Mouse (Mus musculus) hindbrain, embryonic 11.5 days (tissue): Measurements from ENCODE around the gene Zc3h18. TPM values are rescaled to one million over a fixed set of nuclear protein-coding genes. Genes with fewer than 3 reads are reported as not detected.

ENCODE experiments used
- ATAC-seq: fragments of 200-750 bp; cut with Nextera tagmentation; 2 replicates; pipeline ENCODE4 v1.8.0; 2017; ENCODE audit warnings: mild to moderate bottlenecking, moderate TSS enrichment, moderate library complexity; ENCODE audit not compliant: low FRiP score
- DNase-seq: peaks from one replicate; pipeline ENCODE4 v3.0.0-alpha.2; 2015; ENCODE audit warnings: low spot score
- H3K27ac ChIP-seq: fragments of 300-500 bp; sonication (generic); 2 replicates; pipeline ENCODE4 v1.5.1; 2014; ENCODE audit warnings: mild to moderate bottlenecking, low read depth, low read length
- H3K27me3 ChIP-seq: fragments of 300-500 bp; sonication (generic); 2 replicates; pipeline ENCODE4 v1.6.1; 2014; ENCODE audit warnings: mild to moderate bottlenecking, low read length, moderate library complexity, mixed read lengths; ENCODE audit not compliant: control insufficient read depth, insufficient read depth
- H3K36me3 ChIP-seq: fragments of 300-500 bp; sonication (generic); 2 replicates; pipeline ENCODE4 v1.6.1; 2014; ENCODE audit warnings: mild to moderate bottlenecking, low read length, moderate library complexity, mixed read lengths; ENCODE audit not compliant: control insufficient read depth, insufficient read depth
- H3K4me1 ChIP-seq: fragments of 300-500 bp; sonication (generic); replicated peaks from 2 replicates; pipeline ENCODE4 v1.6.1; 2014; ENCODE audit warnings: low read length, mixed read lengths; ENCODE audit not compliant: control insufficient read depth, insufficient read depth
- H3K4me2 ChIP-seq: fragments of 300-500 bp; sonication (generic); replicated peaks from 2 replicates; pipeline ENCODE4 v1.6.1; 2014; ENCODE audit warnings: mild to moderate bottlenecking, low read depth, low read length
- H3K4me3 ChIP-seq: fragments of 300-500 bp; sonication (generic); 2 replicates; pipeline ENCODE4 v1.5.1; 2014; ENCODE audit warnings: low read depth, low read length
- H3K9ac ChIP-seq: fragments of 300-500 bp; sonication (generic); 2 replicates; pipeline ENCODE4 v1.6.1; 2014; ENCODE audit warnings: low read depth, low read length
- H3K9me3 ChIP-seq: fragments of 300-500 bp; sonication (generic); 2 replicates; pipeline ENCODE4 v1.6.1; 2016; ENCODE audit warnings: low read length; ENCODE audit not compliant: control insufficient read depth
- WGBS: fragments of 180-500 bp; shearing (Covaris S2); extraction: QIAGEN DNeasy Blood & Tissue Kit; methylation state at CpG from one replicate; pipeline ENCODE4 v1.1.7; 2014; 5-methylcytosine and 5-hydroxymethylcytosine counted together
- polyA plus RNA-seq: library from polyadenylated mRNA; unstranded; fragments of >200 nt; fragmentation: Nextera tagmentation; extraction: Ambion mirVana; gene quantifications from 2 replicates; pipeline ENCODE4 v1.2.1, GENCODE M21; 2014

Zc3h18 gene
- polyA plus RNA-seq, 1 experiment from 2014 or later: 38.4 TPM

DNA sequence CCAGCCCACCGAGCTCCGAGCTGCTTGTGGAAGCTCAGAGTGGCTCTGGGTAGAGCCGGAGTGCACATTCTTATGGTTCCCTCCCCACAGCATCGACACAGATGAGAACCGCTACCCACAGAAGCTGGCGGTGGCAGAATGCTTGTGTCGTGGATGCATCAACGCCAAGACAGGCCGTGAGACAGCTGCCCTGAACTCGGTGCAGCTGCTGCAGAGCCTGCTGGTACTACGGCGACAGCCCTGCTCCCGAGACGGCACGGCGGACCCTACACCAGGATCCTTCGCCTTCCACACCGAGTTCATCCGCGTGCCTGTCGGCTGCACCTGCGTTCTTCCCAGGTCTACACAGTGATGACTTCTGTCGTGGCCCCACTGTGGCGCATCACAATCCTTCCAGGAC lies 46.8 kb downstream of the Zc3h18 start:
- Histone ChIP-seq H3K9ac (no peak overlapping the region), H3K36me3 (no peaks in the 10 kb centered on the region; the same call in 1 of the 2 replicates), H3K27ac (no peak overlapping the region), H3K4me2 (no peak overlapping the region), H3K4me3 (no peak overlapping the region), H3K27me3 (no peaks in the 10 kb centered on the region), H3K4me1 (no peaks in the 10 kb centered on the region), H3K9me3 (no peaks in the 10 kb centered on the region)
- ATAC-seq (no peak), DNase-seq (no peak)
- WGBS: 89% methylated on average over 24 of the region's 24 CpGs

DNA sequence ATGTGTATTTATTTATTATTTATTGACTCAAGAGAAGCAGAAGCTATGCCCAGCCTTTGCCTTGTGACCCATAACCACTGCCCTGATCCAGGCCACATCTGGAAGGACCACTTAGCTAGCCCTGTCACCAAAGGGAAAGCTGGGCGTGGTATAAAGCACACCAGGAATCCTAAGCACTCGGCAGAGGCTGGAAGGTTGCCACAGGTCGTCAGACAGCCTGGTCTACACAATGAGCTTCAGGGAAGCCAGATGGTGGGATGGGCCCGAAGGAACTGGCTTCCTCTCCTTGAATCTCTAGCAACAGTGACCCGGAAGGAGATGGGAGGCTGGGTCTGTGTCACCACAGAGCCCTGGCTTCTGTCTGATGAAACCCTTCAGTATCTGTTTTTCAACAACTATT lies 47.2 kb downstream of the Zc3h18 start:
- H3K27ac ChIP-seq: no peak overlapping the region
- DNase-seq (no peak), ATAC-seq (no peak)
- H3K4me3 ChIP-seq: no peak overlapping the region
- WGBS: 57% methylated on average over 5 of the region's 5 CpGs
- no peak overlapping the region for H3K9ac ChIP-seq
- H3K36me3 ChIP-seq: no peaks in the 10 kb centered on the region
- H3K4me1 ChIP-seq: no peaks in the 10 kb centered on the region
- no peaks in the 10 kb centered on the region for H3K9me3 ChIP-seq
- H3K27me3 ChIP-seq: no peaks in the 10 kb centered on the region
- no peak overlapping the region for H3K4me2 ChIP-seq

DNA sequence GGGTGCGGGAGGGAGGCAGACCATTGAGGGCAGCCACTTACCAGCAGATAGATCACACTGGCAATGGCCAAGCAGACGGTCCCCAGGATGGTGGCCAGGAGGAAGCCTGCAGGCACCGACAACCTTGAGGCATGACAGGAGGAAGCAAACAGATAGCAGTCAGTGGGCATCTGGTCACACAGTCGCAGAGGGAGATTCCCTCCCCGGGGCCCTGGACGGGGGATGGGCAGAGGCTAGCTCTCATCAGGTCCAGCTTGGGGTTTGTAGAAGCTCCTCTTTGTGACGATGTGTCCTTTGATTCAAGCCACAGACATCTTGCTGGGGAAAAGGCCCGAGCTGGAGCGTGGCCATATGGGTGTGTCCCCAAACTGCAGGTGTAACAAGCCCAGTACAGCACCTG lies 49.7 kb downstream of the Zc3h18 start:
- Histone ChIP-seq H3K4me3 (no peak overlapping the region), H3K4me2 (no peak overlapping the region), H3K36me3 (no peaks in the 10 kb centered on the region), H3K9me3 (no peaks in the 10 kb centered on the region), H3K9ac (no peak overlapping the region), H3K27ac (no peak overlapping the region), H3K4me1 (no peaks in the 10 kb centered on the region), H3K27me3 (no peaks in the 10 kb centered on the region)
- 82% methylated on average over 9 of the region's 9 CpGs for WGBS
- DNase-seq: no peak
- no peak for ATAC-seq

DNA sequence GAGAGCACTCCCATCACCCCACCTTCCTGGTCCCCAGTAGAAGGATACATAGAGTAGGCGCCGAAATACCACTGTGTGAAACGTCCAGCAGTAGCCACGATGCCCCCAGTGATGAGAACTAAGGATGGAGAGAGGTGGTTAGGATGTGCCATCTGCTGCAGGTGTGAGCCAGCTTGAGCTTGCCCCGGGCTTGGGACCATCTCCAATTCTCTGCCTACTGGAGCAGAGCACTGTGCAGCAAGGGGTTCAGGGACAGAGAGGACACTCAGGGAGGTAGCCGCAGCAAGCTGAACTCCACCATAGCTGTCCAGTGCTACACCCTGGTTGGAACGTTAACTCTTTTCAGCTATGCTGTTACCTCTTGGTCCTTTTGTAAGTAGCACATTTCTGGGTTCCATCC lies 51.2 kb downstream of the Zc3h18 start:
- Histone ChIP-seq H3K27me3 (no peaks in the 10 kb centered on the region), H3K9ac (no peak overlapping the region), H3K9me3 (no peaks in the 10 kb centered on the region), H3K36me3 (no peaks in the 10 kb centered on the region), H3K27ac (no peak overlapping the region), H3K4me3 (no peak overlapping the region), H3K4me1 (peaks cover 8% of the 10 kb centered on the region; the same call in 1 of the 2 replicates), H3K4me2 (no peak overlapping the region)
- WGBS: 90% methylated on average over 7 of the region's 7 CpGs
- ATAC-seq (no peak), DNase-seq (no peak)

DNA sequence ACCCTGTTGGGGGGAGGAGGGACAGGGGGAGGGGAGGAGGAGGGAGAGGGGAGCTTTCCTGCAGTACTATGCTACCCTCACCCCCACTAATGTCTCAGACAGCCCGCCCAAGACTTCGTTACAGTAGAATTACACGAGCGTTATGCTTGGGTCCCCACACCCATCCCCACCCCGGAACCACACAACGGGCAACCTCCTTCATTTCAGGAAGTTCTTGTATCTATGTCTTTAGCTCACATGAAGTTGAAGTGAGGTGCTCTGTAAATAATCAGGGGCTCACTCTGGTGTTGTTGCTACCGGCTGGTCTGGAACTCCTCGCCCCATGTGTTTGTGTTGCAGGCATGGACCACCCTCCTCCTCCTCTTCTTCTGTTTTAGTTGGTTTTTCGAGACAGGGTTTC lies 51.8 kb downstream of the Zc3h18 start:
- Histone ChIP-seq H3K36me3 (no peaks in the 10 kb centered on the region), H3K9me3 (no peaks in the 10 kb centered on the region), H3K27me3 (no peaks in the 10 kb centered on the region), H3K4me3 (no peak overlapping the region), H3K4me1 (peaks cover 11% of the 10 kb centered on the region; the same call in 1 of the 2 replicates), H3K27ac (no peak overlapping the region), H3K4me2 (no peak overlapping the region), H3K9ac (no peak overlapping the region)
- 87% methylated on average over 9 of the region's 9 CpGs for WGBS
- ATAC-seq (no peak), DNase-seq (no peak)

DNA sequence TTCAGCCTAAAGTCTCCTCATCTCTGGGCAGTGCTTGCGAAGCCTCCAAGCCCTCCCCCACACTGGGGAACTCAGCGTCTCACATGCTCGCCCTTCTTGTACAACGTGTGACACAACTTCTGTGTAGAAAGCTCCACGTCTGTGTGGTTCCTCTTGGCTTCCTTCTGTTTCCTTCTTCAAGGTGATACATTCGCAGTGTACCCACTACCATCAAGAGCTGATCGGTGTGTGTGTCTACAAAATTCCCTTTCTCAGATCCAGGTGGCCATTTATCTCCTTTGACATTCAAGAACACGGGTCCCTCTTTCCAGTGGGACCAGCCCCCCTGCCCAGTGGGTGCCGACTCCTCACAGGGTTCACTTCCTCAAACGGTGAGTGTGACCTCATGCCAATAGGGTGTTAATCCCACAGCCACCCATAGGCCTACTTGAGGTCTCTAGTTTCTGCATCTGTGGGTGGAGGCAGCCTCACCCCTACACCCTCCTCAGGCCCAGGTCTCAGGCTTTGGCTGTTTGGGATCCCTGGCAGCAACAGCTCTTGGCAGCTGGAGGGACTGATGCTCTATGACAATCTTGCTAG lies 53.7 kb downstream of the Zc3h18 start:
- DNase-seq (no peak), ATAC-seq (no peak)
- 87% methylated on average over 10 of the region's 10 CpGs for WGBS
- Histone ChIP-seq H3K27ac (no peak overlapping the region), H3K4me3 (no peak overlapping the region), H3K27me3 (no peaks in the 10 kb centered on the region), H3K9ac (no peak overlapping the region), H3K36me3 (no peaks in the 10 kb centered on the region), H3K9me3 (no peaks in the 10 kb centered on the region), H3K4me1 (peaks cover 11% of the 10 kb centered on the region; the same call in 1 of the 2 replicates), H3K4me2 (no peak overlapping the region)

DNA sequence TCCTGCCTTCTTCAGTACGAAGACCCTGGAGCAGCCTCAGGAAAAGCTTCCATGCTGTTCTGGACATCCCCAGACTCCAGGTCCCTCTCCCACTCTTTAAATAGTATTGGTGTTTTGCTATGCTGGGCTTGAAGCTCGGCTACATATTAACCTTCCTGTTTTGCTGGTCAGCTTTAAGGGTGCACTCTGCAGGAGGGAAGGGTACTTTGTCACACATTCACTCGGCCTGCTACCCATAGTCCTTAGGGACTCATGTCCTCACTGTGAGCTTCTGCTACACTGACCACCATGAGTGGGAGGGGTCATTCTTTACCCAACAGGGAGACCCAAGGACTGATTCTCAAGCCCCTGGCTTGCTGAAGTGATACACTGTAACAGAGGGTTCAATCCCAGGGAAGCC lies 54.2 kb downstream of the Zc3h18 start:
- H3K4me1 ChIP-seq: peaks cover 11% of the 10 kb centered on the region; the same call in 1 of the 2 replicates
- WGBS: 73% methylated on average over 3 of the region's 3 CpGs
- H3K9ac ChIP-seq: no peak overlapping the region
- no peak overlapping the region for H3K4me2 ChIP-seq
- H3K9me3 ChIP-seq: no peaks in the 10 kb centered on the region
- H3K36me3 ChIP-seq: 0 out of 2 replicates have a peak, but pooled peaks cover 4% of the 10 kb centered on the region
- ATAC-seq: no peak
- no peak overlapping the region for H3K27ac ChIP-seq
- DNase-seq: no peak
- H3K4me3 ChIP-seq: no peak overlapping the region
- no peaks in the 10 kb centered on the region for H3K27me3 ChIP-seq

DNA sequence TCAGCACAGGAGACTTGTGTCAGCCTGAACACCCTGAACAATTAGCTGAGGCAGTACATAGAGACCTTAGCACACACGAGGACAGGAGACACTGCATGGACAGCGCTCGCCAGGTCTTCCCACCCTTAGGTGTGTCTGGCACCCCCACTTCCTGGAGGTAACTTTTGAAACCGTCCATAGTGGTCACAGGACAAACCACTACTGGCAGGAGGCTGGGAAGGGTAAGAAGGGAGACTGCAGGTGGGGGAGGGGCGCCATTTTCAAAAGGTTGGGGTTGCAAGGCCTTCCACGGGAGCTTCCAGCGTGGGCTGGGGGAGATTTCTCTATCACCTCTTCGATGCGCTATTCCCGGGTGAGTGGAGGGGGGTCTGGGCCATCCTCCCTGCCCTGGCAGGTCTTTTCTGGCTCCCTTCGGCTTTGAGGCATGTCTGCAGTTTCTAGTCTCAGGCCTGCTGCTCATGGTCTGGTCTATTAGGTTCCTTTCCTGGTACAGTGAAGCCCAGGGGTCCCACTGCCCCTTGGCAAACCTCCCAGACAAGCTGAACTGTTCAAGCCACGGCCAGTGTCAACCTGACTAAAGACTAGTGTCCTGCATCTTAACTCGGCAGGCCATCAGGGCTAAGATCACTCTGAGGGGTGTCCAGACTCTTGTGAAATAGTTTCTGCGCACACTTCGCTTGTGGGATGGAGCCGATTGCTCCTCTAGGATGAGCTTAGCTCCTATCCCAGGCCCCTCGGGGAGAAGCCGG lies 55.5 kb downstream of the Zc3h18 start:
- DNase-seq (peak; percentile 23), ATAC-seq (no peak)
- Histone ChIP-seq H3K4me1 (peaks cover 11% of the 10 kb centered on the region; the same call in 1 of the 2 replicates), H3K4me3 (peak overlapping the region; percentile 37), H3K4me2 (peak overlapping the region; percentile 75), H3K36me3 (0 out of 2 replicates have a peak, but pooled peaks cover 9% of the 10 kb centered on the region), H3K9me3 (no peaks in the 10 kb centered on the region), H3K27me3 (no peaks in the 10 kb centered on the region), H3K9ac (peak overlapping the region; percentile 56), H3K27ac (no peak overlapping the region)
- WGBS: 41% methylated on average over 18 of the region's 18 CpGs
